Mouse (Mus musculus): ENCODE data around the gene Ap4m1.

Gene Ap4m1

GRCm38 (mm10) chr5:138171695-138172491 is at the start of gene Ap4m1, which contains the start of gene Mcm7:
TSS of gene Ap4m1 (plus strand) at chr5:138172002.
TSS of gene Mcm7 (minus strand) at chr5:138172422.
- peak; percentile 94 to 97 for DNase-seq (ENCODE audit: low spot score in 2 of 2)

- no peak for DNase-seq (ENCODE audit: low spot score in 2 of 2)
These were observed 39.3 kb upstream of the Ap4m1 start for GRCm38 (mm10) chr5:138132425-138133064.

- no peak for DNase-seq (ENCODE audit: low spot score in 2 of 2)
These were observed 34.5 kb upstream of the Ap4m1 start for GRCm38 (mm10) chr5:138137257-138137656.

DNA sequence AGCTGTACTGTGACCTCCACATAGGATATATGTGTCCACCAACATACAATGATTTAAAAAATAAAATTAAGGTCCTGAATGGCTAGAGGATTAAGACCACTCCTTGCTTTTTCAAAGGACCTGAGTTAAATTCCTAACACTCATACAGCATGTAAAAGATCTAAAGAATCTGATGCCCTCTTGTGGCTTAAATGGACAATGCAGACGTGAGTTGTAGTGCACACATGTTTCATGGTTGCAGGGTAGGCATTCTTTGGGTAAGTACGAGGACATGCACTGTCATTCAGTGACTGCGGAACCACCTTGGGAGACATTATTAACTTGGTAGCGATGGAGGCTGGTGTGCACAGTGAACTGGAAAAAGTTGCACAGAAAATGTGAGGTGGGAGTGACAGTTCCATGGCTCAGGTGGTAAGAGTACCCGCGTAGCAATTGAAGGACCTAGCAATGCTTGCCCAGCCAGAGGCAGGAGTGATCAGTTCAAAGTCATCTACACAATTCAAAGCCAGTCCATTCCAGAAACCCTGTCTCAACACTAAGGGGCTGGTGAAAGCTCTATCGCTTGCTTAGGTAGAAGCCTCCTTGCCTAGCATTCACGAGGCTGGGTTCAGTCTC is 33.8 kb upstream of the Ap4m1 start:
- no peak for DNase-seq (ENCODE audit: low spot score in 2 of 2)

DNA sequence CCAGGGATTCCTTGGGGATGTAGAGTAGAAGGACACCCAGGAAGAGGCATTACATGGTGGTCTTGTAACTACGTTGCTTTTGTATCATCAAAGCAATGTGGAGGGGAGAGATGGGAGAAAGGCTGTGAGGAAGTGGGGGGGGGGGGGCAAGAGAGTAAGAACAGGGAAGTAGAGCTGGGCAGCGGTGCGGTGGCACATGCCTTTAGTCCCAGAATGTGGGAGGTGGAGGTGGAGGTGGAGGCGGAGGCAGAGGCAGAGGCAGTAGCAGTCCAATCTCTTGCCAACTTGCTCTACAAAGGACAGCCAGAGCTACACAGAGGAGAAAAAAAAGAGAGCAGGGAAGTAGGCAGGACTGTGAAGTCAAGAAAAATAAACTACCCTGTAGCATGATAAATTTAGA is 33.2 kb upstream of the Ap4m1 start:
- DNase-seq (ENCODE audit: low spot score in 2 of 2): no peak

GRCm38 (mm10) chr5:138154390-138154789 is 17.4 kb upstream of the Ap4m1 start:
- no peak for DNase-seq (ENCODE audit: low spot score in 2 of 2)

GRCm38 (mm10) chr5:138155443-138155976 is 16.3 kb upstream of the Ap4m1 start, which contains the start of gene Zfp113:
TSS of gene Zfp113 (minus strand) at chr5:138155744.
- DNase-seq (ENCODE audit: low spot score in 2 of 2): peak; percentile 89 to 92

GRCm38 (mm10) chr5:138160224-138160762 is 11.5 kb upstream of the Ap4m1 start:
- no peak for DNase-seq (ENCODE audit: low spot score in 2 of 2)

GRCm38 (mm10) chr5:138160842-138161665 is 10.7 kb upstream of the Ap4m1 start, which contains the start of gene Cops6:
TSS of gene Cops6 (plus strand) at chr5:138161071.
- DNase-seq (ENCODE audit: low spot score in 2 of 2): peak; percentile 91 to 92

DNA sequence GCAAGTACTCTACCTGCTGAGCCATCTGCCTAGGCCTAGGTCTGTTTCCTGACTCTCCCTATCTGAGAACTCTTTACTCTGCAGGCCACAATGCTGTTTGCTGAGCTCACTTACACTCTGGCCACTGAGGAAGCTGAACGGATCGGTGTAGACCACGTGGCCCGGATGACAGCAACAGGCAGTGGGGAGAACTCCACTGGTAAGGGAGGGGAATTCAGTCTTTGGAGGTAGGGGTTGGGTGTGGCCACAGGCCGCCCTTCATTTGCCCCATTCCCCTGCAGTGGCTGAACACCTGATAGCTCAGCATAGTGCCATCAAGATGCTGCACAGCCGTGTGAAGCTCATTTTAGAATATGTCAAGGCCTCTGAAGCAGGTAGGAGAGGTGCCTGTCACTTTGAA is 8.8 kb upstream of the Ap4m1 start:
- no peak for DNase-seq (ENCODE audit: low spot score in 2 of 2)

DNA sequence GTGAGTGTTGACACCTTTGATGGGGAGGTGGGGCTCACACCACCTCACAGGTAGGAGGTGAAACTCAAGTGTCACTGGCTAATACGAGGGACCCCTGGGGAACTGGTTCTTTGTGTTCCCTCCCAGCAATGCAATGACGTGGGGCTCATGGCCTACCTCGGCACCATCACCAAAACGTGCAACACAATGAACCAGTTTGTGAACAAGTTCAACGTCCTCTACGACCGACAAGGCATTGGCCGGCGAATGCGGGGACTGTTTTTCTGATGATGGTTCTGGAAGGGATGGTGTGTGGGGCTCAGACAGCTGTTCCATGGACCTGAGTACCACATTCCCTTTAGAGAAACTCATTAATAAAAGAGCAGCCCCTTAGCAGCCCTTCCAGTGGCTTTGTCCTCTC is 8.2 kb upstream of the Ap4m1 start:
- no peak for DNase-seq (ENCODE audit: low spot score in 2 of 2)

DNA sequence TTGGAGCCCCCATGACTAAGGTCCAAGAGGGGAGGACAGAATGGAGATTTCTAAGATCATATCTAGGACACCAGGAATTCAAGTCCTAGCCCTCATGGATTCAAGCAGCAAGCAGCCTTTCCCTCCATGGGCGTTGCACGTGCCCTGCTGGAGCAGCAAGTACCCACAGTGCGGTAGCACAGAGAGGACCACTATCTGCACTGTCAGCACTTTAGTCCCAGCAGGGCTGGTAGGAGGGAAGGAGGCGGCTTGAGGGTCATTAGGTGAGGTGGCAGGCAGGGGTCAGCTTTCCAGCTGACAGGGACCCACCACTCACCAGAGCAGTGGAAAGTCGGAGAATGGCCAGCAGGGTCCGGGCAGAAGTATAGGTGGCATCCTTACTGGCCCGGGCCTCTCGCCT is 6.2 kb upstream of the Ap4m1 start:
- no peak for DNase-seq (ENCODE audit: low spot score in 2 of 2)

DNA sequence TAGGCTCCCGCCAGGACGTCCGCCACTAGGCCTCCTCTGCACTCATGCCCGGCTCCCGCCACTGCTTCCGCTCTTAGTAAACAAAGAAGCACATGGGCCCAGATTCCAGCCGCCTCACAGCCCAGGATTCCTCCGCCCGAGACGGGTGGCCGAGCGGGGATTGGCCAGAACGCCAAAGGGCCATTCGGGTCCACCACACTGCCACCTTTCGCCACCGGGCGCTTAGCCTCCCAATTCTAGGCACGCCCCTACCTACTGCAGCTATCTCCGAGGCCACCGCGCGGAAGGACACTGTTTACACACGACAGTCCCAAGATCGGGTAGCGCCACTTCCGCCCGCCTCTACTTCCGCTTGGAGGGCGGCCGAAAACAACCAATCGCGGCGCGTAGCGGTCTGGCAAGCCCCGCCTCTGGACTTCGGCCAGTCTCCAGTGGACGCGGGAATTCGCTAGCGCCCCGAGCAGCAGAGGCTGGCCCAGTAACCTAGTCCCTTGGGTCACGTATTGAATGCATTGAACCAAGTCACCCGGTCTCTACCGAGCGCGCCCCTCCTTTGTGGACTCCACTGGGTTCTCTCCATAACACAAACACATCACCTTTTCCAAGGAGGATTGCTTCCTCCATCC is 753 bp upstream of the Ap4m1 start:
- DNase-seq (ENCODE audit: low spot score in 2 of 2): peak; percentile 91 to 92

DNA sequence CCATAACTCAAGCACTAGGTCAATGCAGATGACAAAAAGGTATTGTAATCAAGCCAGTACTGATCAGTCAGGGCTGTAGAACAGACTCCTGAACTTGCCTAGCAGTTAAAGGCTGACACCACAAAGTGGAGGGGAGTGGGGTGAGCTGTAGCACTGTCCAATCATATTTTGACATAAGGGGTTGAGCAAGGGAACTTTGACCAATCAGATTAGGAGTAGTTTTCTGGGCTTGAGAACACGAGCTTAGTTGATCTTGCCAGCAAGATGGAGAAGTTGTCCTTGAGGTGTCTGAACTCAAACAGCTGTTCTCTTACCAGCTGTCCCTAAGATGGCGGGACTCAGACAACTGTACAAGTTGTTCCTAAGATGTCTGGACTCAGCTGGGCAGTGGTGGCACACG is 1.4 kb downstream of the Ap4m1 start:
- DNase-seq (ENCODE audit: low spot score in 2 of 2): no peak

DNA sequence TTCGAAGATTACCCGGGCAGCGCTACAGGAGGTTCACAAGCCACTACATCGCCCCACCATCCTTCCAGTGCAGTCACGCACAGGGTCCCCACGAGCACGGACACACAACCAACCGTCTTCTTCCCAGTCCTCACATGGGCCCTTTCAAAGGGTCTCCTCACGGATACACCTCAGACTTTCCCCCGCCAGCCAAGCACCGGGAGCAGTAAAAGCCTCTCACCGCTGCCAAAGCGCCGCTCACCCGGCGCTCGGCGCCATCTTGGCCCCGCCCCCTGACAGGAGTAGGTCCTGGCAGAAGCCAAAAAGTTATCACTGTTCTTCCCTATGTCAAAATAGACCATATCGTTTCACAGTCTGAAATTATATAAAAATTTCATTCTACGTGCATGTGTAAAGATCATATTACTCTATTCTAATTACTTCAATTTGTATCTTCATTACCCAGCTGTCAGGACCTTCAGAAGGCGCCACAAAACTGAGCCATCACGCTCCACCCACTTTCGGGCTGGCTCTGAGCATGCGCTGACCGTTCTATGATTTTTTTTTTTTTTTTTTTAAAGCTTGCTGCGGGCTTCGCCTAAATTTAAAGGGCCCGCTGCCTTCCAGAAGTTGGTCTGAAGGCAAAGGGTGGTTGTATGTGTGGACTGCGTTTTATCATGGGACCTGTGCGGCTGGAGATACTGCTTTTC is 15.3 kb downstream of the Ap4m1 start, which contains the start of the genes Taf6 and Cnpy4:
Gene Taf6, minus strand, starts transcription at position 502 of the 689 bp plus-strand sequence.
Gene Cnpy4, plus strand, starts transcription at position 536 of the 689 bp plus-strand sequence.
- peak; percentile 71 for DNase-seq (ENCODE audit: low spot score in 2 of 2)

GRCm38 (mm10) chr5:138187661-138188306 is 16.0 kb downstream of the Ap4m1 start:
- peak; percentile 71 to 82 for DNase-seq (ENCODE audit: low spot score in 2 of 2)

GRCm38 (mm10) chr5:138193771-138194727 is 22.2 kb downstream of the Ap4m1 start, which contains the start of gene Mblac1:
TSS of gene Mblac1 (plus strand) at chr5:138194314.
- DNase-seq (ENCODE audit: low spot score in 2 of 2): peak; percentile 63 to 67

DNA sequence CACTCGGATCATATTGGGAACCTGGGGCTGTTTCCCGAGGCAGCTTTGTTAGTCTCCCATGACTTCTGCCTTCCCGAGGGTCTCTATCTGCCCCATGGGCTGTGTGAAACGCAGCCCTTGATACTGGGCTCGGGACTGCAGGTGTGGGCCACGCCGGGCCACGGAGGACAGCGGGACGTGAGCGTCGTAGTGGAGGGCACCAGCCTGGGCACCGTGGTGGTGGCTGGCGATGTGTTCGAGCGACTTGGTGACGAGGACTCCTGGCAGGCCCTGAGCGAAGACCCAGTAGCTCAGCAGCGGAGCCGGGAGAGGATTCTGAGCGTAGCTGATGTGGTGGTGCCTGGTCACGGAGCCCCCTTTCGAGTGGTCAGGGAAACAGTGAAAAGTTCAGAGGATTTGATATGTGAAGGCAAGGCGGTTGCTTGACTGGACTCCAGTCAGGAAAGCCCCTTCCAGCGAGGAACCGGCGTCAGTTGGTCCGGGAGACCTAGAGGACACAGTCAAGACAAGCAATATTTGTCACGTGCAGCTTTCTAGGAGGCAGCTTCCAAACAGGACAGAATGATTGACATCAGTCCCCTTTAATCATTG is 23.0 kb downstream of the Ap4m1 start:
- no peak for DNase-seq (ENCODE audit: low spot score in 2 of 2)
